Mouse (Mus musculus): ENCODE results near the gene Anxa5. TPM values are rescaled to one million over a fixed set of nuclear protein-coding genes. Genes with fewer than 3 reads are reported as not detected.

Anxa5 gene
- polyA plus RNA-seq, 1 experiment from 2014 or later = 103 TPM

GRCm38 (mm10) chr3:36406967-36407366 lies 68.7 kb downstream of the Anxa5 start:
- 94% methylated on average over 5 of the region's 5 CpGs for WGBS
- no peaks in the 10 kb centered on the region for H3K27me3 ChIP-seq (ENCODE audit: control insufficient read depth, insufficient read depth, low read length)
- H3K36me3 ChIP-seq (ENCODE audit: control insufficient read depth, insufficient read depth, low read length) = no peaks in the 10 kb centered on the region
- no peaks in the 10 kb centered on the region for H3K9me3 ChIP-seq (ENCODE audit: control insufficient read depth, low read length)
- no peak for DNase-seq (ENCODE audit: low spot score)
- no peak overlapping the region for H3K27ac ChIP-seq (ENCODE audit: low read depth, low read length)
- no peak overlapping the region for H3K4me3 ChIP-seq (ENCODE audit: low read depth, low read length)
- no peak overlapping the region for H3K4me2 ChIP-seq (replicated peaks; ENCODE audit: low read depth, low read length)
- no peaks in the 10 kb centered on the region; the same call in 1 of the 2 replicates for H3K4me1 ChIP-seq (replicated peaks; ENCODE audit: control insufficient read depth, insufficient read depth, low read length)
- no peak overlapping the region for H3K9ac ChIP-seq (ENCODE audit: low read depth, low read length)
- ATAC-seq (ENCODE audit: low FRiP score) = no peak

GRCm38 (mm10) chr3:36406340-36406739 lies 69.4 kb downstream of the Anxa5 start:
- Histone ChIP-seq H3K4me1 (replicated peaks; ENCODE audit: control insufficient read depth, insufficient read depth, low read length) (no peaks in the 10 kb centered on the region; the same call in 1 of the 2 replicates), H3K9ac (ENCODE audit: low read depth, low read length) (no peak overlapping the region), H3K27me3 (ENCODE audit: control insufficient read depth, insufficient read depth, low read length) (no peaks in the 10 kb centered on the region), H3K36me3 (ENCODE audit: control insufficient read depth, insufficient read depth, low read length) (no peaks in the 10 kb centered on the region), H3K4me2 (replicated peaks; ENCODE audit: low read depth, low read length) (no peak overlapping the region), H3K4me3 (ENCODE audit: low read depth, low read length) (no peak overlapping the region), H3K27ac (ENCODE audit: low read depth, low read length) (no peak overlapping the region), H3K9me3 (ENCODE audit: control insufficient read depth, low read length) (no peaks in the 10 kb centered on the region)
- 79% methylated on average over 2 of the region's 2 CpGs for WGBS
- ATAC-seq (ENCODE audit: low FRiP score) = no peak
- no peak for DNase-seq (ENCODE audit: low spot score)

GRCm38 (mm10) chr3:36401900-36402299 lies 73.8 kb downstream of the Anxa5 start:
- DNase-seq (ENCODE audit: low spot score) (no peak), ATAC-seq (ENCODE audit: low FRiP score) (no peak)
- H3K9ac ChIP-seq (ENCODE audit: low read depth, low read length) = no peak overlapping the region
- no peaks in the 10 kb centered on the region for H3K4me1 ChIP-seq (replicated peaks; ENCODE audit: control insufficient read depth, insufficient read depth, low read length)
- H3K27me3 ChIP-seq (ENCODE audit: control insufficient read depth, insufficient read depth, low read length) = no peaks in the 10 kb centered on the region
- H3K36me3 ChIP-seq (ENCODE audit: control insufficient read depth, insufficient read depth, low read length) = no peaks in the 10 kb centered on the region
- H3K9me3 ChIP-seq (ENCODE audit: control insufficient read depth, low read length) = no peaks in the 10 kb centered on the region
- no peak overlapping the region for H3K27ac ChIP-seq (ENCODE audit: low read depth, low read length)
- no peak overlapping the region for H3K4me2 ChIP-seq (replicated peaks; ENCODE audit: low read depth, low read length)
- 69% methylated on average over 2 of the region's 2 CpGs for WGBS
- no peak overlapping the region for H3K4me3 ChIP-seq (ENCODE audit: low read depth, low read length)

GRCm38 (mm10) chr3:36400657-36401056 lies 75.0 kb downstream of the Anxa5 start:
- 87% methylated on average over 10 of the region's 10 CpGs for WGBS
- H3K4me2 ChIP-seq (replicated peaks; ENCODE audit: low read depth, low read length) = no peak overlapping the region
- H3K27me3 ChIP-seq (ENCODE audit: control insufficient read depth, insufficient read depth, low read length) = no peaks in the 10 kb centered on the region
- H3K4me3 ChIP-seq (ENCODE audit: low read depth, low read length) = no peak overlapping the region
- H3K9ac ChIP-seq (ENCODE audit: low read depth, low read length) = no peak overlapping the region
- H3K9me3 ChIP-seq (ENCODE audit: control insufficient read depth, low read length) = no peaks in the 10 kb centered on the region
- no peak for ATAC-seq (ENCODE audit: low FRiP score)
- DNase-seq (ENCODE audit: low spot score) = no peak
- H3K27ac ChIP-seq (ENCODE audit: low read depth, low read length) = no peak overlapping the region
- no peaks in the 10 kb centered on the region for H3K36me3 ChIP-seq (ENCODE audit: control insufficient read depth, insufficient read depth, low read length)
- no peaks in the 10 kb centered on the region for H3K4me1 ChIP-seq (replicated peaks; ENCODE audit: control insufficient read depth, insufficient read depth, low read length)

Other genes with a start within 250 kb of the Anxa5 start
- gene 1810062G17Rik, start within 50 bp of the Anxa5 start, polyA plus RNA-seq (2014; fragmentation: Nextera tagmentation; extraction: Ambion mirVana) = 0.45 and 0.95 TPM in 2 replicates
- gene Gm11549, start 45.9 kb upstream of the Anxa5 start, polyA plus RNA-seq (2014; fragmentation: Nextera tagmentation; extraction: Ambion mirVana) = 0.34 and 0.70 TPM in 2 replicates
- gene Exosc9, start 76.7 kb upstream of the Anxa5 start, polyA plus RNA-seq (2014; fragmentation: Nextera tagmentation; extraction: Ambion mirVana) = 104 and 108 TPM in 2 replicates
- gene Ccna2, start 96.3 kb upstream of the Anxa5 start, polyA plus RNA-seq (2014; fragmentation: Nextera tagmentation; extraction: Ambion mirVana) = 242 and 261 TPM in 2 replicates
- 20.2 and 23.1 TPM in 2 replicates for gene Bbs7, start 137.6 kb upstream of the Anxa5 start, polyA plus RNA-seq (2014; fragmentation: Nextera tagmentation; extraction: Ambion mirVana)
- 4.3 and 5.2 TPM in 2 replicates for gene Trpc3, start 214.3 kb upstream of the Anxa5 start, polyA plus RNA-seq (2014; fragmentation: Nextera tagmentation; extraction: Ambion mirVana)

All from hindbrain, embryonic 11.5 days (tissue).